Mouse (Mus musculus): ENCODE results near the gene Brd3os.

- TF ChIP-seq CTCF (IDR thresholded peaks at IDR 0.05; ENCODE audit: extremely low read depth, insufficient read length, insufficient replicate concordance, low read depth, low read length) (no peak), POLR2A (IDR thresholded peaks at IDR 0.05; ENCODE audit: low read depth, low read length) (no peak)
Measured at GRCm38 (mm10) chr2:27417648-27418153, 24.4 kb upstream of the Brd3os start.

Data from small intestine, adult 2 months (tissue).